Mouse (Mus musculus) lung, adult 18-20 months (tissue): ENCODE results near the gene Ntng2.
A peak's percentile ranks its signal among the peaks of the same experiment; 100 is the strongest.

Experiments used
- DNase-seq, 2 experiments: peaks; one replicate each; pipeline ENCODE4 v3.0.0; 2022; ENCODE audit warnings: mixed read lengths in 2 of 2

Ntng2 gene

DNA sequence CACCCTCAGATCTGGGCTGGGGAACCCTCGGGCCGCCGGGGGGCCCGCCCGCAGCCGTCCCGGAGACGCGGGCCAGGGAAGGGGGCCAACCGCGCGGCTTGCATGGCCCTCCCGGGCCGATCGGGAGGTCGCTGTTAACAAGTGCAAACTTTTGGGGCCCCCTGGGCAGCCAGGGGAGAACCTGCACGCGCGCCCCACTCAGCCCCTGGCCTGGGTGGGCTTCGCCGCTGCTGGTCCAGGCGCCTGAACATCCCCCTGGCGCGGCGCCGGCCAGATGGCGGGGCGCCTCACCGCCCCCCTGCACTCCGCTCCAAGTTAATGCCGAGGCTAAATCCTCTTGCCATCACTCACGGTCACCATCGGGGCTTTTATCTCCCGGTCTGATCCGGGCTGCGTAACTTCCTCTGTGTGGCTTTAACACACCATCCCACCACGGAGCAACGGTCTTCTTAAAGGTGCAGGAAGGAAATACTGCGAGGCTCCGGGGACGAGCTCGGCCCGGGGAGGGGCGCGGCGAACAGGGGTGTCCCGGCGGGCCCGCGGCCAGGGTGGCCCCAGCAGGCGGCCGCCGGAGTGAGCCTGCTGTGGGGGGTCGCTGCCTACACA lies at the start of gene Ntng2:
Gene Ntng2 (minus strand): TSS at position 407 of the 606 bp plus-strand sequence.
- peak; percentile 58 to 70 for DNase-seq

DNA sequence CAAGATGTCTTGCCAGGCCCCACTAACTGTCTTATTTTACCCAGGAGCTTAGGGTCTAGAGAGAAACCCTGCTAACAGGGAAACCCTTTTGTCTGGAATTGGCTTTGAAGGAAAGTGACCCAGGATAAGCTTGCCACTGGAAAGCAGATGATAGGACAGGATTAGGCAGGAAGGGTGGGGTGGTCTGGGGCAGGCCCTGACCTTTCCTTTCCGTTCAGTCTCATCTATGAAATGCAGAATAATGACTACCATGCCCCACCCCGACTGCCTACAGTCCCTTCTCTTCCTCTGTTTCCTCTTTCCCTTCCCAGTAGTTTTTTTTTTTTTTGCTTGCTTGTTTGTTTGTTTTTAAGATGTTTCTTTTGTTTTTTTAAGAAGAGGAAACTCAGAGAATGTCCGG lies 42.8 kb upstream of the Ntng2 start:
- peak in 1 of 2 experiments; percentile 13 for DNase-seq

DNA sequence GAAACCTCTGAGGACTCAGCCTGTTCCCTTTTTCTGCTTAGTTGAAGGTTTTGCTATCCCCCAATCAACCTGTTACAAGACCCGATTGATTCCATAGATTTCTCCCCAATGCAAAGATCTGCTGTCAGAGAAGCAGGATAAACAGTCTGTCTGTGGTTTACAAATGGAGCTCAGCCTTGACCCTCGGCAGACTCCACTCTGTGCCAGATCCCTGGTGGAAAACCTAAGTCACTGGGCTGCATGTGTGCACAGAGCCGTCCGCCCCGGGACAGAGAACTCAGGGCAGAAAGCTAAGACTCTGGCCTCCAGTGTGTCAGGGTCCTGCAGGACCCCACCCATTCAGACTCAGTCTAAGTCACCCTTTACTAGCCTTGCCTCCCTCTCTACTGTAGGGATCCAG lies 34.8 kb upstream of the Ntng2 start:
- no peak for DNase-seq

DNA sequence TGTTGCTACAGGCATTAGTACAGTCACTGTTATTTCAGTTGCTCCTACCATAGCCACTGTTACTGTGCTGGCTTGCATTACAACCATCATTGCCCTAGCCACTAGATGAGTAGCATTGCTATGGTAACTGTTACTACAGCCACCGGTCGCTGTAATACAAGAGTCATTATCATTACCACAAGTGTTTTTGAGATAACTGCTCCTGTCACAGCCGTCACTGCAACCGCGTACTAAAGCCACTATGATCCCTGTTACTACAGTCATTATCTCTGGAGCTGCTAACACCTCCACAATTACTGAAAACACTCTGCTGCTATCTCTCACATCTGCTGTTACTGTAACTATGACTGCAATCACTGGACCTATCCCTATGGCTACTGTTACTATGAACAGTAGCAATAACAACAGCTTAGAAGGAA lies 24.9 kb upstream of the Ntng2 start:
- DNase-seq: no peak

DNA sequence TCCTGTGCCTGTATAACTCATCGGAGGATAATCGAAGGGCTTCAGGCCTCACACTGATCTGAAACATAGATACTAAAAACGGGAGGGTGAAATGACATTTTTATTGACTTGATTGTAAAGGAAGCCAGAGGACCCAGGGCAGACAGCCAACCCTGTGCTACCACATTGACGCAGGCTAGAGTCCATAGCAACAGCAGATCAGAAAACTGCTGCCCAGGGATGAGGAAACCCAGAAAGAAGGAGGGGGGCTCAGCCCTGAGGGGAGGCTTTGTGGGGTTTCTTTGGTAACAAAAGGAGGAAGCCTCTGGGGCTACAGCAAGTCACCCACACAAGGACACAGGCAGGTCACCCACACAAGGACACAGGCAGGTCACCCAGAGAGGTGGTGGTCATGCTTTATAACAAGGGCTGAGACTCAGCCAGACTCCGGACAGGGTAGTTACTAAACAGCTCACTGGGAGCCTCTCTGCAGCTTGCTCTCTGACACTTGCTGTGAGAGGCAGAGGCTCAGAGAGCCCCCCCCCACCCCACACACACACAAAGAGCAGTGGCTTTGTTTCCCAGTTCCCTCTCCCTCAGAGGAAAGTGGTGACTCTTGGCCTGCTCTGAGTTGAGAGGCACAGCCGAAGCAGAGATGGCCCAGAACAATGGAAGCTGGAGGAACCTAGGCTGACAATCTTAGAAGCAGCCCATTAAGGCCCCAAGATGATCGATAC lies 19.2 kb upstream of the Ntng2 start:
- peak; percentile 17 to 27 for DNase-seq

DNA sequence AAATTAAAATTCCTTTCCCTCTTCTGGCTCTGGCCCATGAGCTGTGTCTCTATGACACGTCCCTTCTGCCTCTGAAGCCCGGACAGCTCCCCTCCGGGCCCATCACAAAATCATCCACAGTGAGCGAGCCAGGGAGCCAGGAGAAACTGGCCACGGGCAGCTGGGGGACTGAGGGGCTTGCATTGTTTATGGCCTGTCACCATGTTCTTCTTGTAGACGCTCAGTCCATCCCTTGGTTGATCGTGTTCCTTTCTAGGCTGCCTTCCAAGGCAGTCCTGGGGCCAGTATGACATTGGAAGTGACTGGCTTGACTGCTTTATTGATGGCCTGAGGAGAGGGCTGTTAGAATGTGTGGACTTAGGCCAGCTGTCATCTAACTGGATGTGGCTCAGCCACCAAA lies 18.3 kb upstream of the Ntng2 start:
- no peak for DNase-seq

DNA sequence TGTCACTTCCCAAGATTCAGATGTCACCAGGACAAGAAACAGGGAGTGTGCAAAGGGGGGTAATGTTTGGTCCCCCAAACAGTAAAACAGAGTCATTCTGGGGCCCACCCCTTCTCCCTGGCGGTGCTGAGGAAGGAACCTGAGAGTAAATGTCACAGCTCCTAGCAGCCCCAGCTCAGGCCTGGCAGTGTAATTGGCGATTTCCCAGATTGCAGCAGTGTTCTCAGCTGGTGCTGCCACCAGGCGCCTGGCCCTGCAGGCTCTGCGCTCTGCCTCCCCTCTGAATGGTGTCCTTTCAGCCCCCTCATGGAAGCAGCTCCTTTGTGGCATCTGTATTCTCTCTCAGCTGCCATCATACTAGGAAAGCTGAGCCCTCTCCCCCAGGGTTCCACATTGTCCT lies 14.0 kb upstream of the Ntng2 start:
- no peak for DNase-seq

DNA sequence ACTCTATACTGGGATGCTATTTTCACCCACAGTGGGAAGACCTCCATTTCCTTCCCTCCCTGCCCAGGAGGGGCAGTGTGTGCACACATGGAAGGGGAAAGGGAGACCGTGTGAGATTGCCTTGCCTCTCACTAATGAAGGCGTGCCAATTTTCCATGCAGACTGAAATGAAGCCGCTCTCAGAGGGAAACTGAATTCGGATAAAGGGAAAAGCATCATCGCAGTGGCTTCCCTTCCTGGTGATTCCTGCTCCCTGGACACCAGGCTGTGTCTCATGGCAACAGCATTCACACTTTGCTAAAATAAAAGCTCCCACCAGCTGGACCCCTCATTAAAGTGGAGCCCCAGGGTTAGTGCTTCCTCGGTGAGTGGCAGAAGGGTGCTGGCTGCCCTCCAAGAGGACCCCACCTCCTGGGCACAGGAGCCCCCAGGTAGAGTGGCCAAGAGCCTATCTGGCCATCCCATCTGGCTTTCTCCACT lies 9.7 kb upstream of the Ntng2 start:
- DNase-seq: no peak

DNA sequence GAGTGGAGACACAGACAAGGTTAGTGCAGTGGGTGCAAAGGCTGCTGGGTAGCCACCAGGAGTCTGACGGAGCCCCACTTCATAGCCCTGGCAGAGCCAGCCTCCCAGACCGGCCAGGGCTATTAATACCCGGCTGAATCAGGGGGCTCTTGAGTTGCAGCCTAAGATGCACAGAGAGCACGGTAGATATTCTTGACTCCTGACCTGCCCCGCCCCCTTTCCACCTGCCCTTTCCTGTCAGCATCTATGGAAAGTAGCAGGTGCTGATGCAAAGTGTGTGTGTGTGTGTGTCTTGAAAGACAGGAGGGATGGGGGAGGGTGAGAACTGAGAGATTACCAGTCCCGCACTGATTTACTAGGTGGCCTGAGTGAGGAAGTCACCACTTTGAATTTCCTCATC lies 8.3 kb upstream of the Ntng2 start:
- DNase-seq: no peak

DNA sequence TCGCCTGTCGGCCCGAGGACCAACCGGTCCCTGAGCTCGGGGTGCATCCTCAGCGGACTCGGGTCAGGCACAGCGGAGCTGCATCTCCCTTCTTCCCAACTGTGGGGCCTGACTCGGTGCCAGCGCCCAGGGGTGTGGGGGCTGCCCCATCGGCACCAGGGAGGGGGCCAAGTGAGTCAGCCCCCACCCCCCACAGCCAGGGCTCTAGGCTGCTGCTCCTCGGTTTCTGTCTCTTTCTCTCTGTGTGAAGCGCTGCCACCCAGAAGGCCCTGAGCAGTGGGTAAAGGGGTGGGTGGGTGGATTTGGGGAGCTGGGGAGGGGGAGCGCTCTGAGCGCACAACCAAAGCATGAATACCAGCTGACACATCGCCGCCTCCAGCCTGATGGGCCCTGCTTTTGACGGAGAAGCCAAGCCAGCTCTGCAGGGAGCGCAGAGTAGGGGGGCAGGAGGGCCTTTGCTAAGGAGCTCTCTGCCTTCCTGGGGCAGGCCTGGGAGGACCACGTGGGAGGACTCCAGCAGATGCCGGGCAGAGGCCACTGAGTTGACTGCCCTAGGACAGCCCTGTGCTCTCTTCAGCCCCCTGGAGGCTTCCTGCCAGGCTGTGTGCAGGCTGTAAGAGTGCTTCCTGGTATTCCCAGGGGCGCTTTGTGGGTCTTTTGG lies 530 bp upstream of the Ntng2 start:
- peak; percentile 57 to 59 for DNase-seq

DNA sequence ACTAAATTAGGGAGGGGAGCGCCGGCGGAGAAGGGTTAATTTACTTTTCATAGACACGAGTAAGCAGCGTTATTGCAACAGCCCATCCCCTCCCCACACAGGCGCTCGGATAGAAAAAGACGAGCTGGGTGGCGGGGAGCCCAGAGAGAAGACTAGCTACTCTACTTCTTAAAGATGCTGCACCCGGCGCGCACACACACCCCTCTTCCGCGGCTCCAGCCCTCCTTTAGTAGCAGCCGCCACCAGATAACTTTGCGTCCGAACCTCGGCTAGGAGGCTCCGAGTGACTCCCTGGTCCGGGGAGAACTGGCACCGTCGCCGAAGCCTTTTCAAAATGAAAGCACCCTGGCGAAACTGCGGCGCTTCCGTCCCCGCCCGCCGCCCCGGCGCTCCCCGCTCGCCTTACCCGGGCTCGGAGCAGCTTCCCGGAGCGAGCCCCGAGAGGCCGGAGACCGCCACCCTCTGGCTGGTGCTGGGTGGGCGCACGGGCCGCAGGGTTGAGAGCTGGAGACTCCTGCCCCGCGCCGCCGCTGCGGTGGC lies 676 bp downstream of the Ntng2 start:
- DNase-seq: peak; percentile 42

DNA sequence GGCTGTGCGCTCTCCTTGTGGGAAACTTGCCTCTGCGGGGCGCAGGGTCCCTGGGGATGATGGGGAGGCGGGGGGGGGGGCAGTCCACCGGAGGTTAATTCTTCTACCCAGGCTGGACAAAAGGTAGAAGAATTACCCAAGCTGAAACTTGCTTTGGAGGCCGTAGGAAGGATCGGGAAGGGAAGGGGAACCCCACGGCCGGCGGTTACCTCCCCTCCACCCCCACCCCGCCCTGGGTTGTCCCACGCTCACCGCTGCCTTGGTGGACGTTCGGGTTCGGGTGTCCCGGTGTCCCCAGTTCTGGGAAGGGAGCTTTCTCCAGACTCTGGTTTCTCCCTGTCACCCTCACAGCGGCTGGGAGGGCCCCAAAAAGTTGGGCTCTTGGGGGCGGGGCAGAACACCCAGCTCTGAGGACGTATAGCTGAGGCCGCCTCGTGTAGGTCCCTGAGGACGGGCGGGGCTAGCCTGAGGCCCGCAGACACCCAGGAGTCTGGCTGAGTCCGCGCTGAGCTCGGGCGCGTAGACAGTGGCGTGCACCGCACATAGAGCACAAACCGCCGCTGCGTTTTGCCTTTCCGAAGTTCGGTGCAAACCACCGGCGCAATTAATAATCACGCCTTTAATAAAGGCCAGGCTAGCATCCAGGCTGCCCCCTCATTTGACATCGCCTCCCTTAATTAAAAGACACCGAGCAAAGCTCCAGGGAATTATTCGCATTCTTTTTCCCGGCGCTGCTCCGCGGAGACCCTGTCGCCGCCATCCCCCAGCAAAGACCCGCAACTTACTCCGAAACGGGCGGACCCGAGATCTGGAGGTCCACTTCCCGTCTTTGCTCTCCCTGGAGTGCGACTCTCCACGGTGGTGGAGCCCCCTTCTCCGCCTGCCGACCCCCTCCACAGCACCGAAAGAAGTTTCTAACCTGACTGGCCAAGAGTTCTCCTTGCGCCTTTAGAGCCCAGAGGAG lies 1.4 kb downstream of the Ntng2 start:
- peak; percentile 23 to 24 for DNase-seq

DNA sequence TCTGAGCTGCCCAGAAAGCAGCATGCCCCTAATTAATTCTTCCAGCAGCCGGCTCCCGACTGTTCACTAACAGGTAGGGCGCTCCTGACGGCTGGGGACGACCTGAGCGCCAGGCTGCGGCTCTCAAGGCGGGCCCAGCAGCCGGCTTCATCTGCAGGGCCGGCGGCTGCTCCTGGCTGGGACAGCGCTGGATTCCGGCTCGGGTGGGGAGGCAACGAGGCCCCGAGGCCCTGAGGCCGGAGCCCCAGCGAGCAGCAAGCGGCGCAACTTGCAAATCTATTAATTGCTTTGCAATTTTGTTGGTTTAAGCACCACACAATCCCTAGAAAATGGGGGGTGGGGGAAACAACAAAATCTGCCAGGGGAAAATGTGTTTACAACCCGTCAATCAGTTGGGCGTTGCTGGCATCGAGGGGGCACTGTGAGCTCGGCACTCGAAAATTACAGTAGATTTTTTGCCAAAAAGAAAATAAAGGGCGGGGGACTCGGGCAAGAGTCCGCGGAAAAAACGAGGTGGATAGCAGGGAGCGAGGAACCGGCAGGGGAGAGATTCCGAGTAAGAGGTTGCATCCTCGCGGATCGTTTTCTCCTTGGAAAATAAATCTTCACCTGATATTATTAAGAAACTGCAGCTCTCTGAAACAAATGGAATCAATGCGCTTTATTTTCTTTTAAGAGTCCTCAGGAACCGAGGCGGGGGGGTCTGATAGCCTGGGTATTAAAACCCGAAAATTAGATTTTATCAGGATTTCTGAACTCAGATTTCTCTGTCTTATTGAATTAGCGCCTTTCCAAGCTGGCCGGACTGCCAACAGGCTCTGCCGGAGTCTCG lies 2.3 kb downstream of the Ntng2 start:
- DNase-seq: no peak

DNA sequence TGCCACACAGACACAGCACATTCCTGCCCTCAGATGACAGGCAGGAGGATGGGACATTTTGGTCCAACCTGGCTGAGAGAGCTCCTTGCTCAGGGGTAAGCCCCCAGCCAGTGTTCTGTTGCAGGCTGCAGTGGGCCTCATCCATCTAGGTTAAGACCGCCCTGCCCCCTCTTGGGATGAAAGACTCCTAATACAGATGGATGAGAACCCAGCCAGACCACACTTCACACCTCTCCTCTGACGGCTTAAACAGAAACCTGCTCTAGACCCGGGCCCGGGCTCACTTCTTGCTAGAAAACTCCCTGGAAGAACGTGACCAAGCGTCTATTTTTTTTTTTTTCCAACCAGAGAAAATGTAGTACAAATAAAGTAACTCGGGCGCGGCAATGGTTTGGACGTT lies 3.0 kb downstream of the Ntng2 start:
- DNase-seq: no peak

DNA sequence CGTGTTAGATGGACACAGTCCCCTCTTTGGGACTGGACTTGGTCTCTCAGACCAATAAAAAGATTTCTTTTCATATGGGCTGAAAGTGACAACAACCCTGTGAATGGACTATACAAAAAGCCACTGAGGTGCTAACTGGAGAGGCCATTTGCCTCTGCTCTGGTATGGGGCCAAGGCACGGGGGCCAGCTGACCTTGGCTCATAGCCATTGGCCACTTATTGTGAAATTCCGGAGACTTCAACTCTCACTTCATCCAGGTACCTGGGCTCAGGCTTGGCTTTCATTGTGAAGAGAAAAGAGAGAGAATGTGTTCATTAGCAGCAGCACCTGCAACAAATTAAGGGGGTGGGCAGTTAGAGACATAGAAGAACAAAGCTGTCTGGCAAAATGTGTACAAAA lies 4.3 kb downstream of the Ntng2 start:
- no peak for DNase-seq

DNA sequence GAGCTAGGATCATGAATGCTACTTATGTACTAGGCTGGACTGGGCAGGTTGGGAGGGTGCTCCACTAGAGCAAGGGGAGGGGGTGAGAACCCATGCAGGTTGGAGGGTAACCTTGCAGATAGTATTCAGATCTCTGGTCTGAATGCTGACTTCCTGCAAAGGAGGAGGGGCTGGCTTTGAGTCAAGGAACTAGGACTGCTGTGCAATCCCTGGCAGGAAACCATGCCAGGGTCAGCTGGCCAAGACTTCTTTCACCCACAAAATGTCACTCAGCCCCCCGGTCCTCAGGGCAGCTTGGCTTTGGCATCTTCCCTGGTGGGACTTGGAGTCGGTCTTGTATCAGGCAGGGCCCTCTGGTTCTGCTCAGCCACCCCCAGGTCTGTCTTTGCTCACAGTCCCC lies 5.4 kb downstream of the Ntng2 start:
- no peak for DNase-seq

DNA sequence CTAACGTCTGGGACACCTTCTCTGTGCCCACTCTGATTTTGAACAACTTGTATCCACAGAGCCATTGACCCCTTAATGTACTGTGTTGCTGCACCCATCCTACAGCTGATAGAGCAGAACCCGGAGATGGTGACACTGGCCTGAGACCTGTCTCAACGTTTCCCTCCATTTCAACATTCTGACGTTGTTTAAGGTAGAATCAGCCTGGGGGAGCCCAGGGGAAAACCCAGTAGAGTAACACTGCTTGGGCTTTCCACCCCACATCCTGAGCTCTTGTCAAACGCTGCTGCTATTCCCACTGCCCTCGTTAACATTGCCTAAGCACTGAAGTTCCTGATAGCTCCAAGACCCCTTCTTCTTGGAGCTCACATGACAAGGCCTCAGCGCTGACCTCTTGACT lies 5.9 kb downstream of the Ntng2 start:
- DNase-seq: no peak

DNA sequence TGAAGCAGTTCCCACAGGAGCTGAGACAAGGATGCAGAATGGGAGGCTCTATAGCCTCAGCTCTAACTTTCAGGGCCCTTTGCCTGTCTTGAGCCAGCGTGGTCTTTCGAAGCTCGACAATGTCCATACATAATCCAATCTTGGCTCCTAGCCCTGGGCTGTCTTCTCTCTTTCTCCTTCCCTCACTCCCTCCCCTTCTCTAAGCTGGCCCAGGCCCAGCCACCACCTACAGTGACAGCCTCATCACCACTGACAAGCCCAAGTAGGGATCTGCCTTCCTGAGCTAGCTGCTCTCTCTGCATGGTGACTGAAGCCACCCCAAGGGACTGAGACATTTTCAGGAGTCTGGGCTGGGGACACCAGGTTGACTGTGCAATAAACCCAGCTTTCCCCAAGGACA lies 6.5 kb downstream of the Ntng2 start:
- no peak for DNase-seq

DNA sequence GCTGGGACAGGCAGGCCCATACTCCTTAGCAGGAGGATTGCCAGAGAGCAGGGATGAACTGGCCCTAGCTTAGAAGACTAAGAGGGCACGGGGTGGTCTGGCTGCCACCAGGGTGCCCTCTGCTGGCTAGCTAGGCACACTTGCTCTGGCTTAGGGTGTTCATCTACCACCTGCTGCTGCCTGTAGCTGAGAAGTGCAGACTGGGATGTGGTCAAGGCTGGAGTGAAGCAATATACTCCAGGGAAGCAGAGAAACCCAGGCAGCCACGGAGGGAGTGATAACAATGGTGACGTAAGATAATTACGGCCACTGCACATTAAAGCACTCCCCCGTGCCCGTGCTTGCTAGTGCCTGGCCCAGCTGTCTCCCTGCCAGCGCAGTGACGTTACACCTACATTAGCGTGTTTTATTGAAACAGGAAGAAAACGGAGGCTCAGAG lies 7.4 kb downstream of the Ntng2 start:
- no peak for DNase-seq

DNA sequence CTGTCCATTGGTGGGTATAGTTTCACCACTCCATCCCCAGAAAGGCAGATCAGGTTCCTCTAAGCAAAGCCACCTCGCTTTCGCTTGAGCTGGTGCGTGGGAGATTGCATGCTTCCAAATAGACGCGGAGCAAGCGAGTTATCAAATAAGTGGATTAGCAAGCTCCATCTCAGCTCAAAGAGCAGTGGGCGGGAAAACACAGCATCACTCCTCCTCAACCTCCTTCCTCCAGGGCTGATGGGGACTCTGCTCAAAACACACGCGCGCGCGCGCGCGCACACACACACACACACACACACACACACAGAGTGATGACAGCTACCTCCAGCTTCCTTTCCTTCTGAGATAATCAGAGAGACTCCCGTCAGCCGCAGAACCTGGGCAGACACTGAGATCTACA lies 13.5 kb downstream of the Ntng2 start:
- DNase-seq: no peak

DNA sequence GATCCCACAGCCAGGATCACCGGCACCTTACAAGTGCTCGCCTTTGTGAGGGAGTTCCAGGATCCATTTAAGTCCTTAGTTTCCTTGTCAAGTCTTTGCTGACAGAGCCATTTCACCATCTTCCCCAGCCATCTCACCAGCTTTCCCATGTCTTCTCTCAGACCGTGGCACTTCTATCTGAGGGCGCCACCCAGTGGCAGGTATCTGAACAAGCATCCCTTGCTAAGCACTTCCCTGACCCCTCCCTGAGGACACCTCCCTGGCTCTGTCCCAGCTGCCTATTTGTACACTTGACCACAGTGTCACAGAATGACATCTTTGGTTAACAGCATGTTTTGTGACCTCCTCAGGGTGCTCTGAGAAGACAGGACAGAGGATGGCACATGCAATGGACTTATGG lies 15.2 kb downstream of the Ntng2 start:
- peak; percentile 65 to 72 for DNase-seq

DNA sequence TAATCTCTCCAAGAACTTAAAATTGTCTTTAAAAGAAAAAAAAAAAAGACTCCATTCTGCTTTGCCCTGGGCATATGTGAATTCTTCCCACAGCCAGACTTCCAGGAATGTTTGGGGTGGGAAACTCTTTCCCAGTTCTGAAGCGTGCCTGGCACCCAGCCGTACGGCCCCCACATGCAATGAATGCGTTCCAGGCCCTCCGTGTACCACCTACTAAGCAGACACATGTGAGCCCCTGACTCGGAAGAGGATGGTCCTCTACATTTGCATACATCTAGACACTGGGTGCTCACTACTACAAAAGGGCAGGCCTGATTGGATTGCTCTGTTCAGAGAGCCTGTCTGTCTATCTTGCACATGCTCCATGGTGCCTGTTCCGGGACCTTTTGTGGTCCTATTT lies 17.0 kb downstream of the Ntng2 start:
- no peak for DNase-seq
